Mouse (Mus musculus): ENCODE measurements around the gene Ifi209. TPM values are rescaled to one million over a fixed set of nuclear protein-coding genes. Genes with fewer than 3 reads are reported as not detected.
"Not testable (repeated sequence)": the region's sequence is repeated elsewhere in the genome, so short reads cannot be mapped to it uniquely, and the experiment has no call there.

The Ifi209 gene
- polyA plus RNA-seq, 1 experiment from 2014 or later = 0.07 TPM

DNA sequence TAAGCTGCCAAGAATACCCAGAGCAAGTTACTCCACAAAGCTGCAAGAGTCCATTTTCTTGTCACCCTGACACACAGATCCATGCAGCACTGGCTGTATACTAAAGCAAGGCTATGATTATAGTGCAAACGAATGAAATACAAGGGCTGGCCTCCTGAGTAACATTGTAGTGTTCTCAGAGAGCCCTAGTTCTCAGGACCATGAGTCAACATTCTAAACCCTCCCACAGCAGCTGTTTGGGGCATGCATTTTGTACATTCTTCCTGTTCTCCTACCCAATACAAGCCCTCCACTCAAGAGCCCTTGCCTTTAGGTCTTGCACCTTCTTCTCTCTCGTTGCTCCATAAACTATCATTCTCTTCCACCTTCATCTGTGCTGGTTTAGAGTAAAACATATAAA, 14.7 kb downstream of the Ifi209 start:
- no peaks in the 10 kb centered on the region for H3K36me3 ChIP-seq (ENCODE audit: control insufficient read depth, insufficient read depth, low read length)
- WGBS = 75% methylated on average over 2 of the region's 2 CpGs

GRCm38 (mm10) chr1:173657973-173658372, 27.3 kb downstream of the Ifi209 start:
- Histone ChIP-seq H3K4me1 (ENCODE audit: control insufficient read depth, insufficient read depth, low read length) (no peaks in the 10 kb centered on the region), H3K27ac (ENCODE audit: low read length) (no peak overlapping the region), H3K36me3 (ENCODE audit: control insufficient read depth, insufficient read depth, low read length) (no peaks in the 10 kb centered on the region), H3K9me3 (ENCODE audit: control insufficient read depth, low read depth, low read length) (no peaks in the 10 kb centered on the region), H3K9ac (replicated peaks; ENCODE audit: low read depth, low read length) (no peak overlapping the region), H3K27me3 (ENCODE audit: control insufficient read depth, insufficient read depth, low read length) (no peaks in the 10 kb centered on the region), H3K4me2 (replicated peaks; ENCODE audit: low read depth, low read length) (no peak overlapping the region), H3K4me3 (ENCODE audit: low read depth, low read length) (no peak overlapping the region)
- no peak for ATAC-seq (ENCODE audit: insufficient number of reproducible peaks, insufficient read depth, low FRiP score, low read depth)
- WGBS = 82% methylated on average over 4 of the region's 4 CpGs

More for the DNA sequence above, 14.7 kb downstream of the Ifi209 start:
- no peak overlapping the region for H3K9ac ChIP-seq (replicated peaks; ENCODE audit: low read depth, low read length)
- no peak overlapping the region for H3K4me3 ChIP-seq (ENCODE audit: low read depth, low read length)
- no peaks in the 10 kb centered on the region for H3K9me3 ChIP-seq (ENCODE audit: control insufficient read depth, low read depth, low read length)
- H3K4me2 ChIP-seq (replicated peaks; ENCODE audit: low read depth, low read length) = no peak overlapping the region
- ATAC-seq (ENCODE audit: insufficient number of reproducible peaks, insufficient read depth, low FRiP score, low read depth) = no peak
- H3K27ac ChIP-seq (ENCODE audit: low read length) = no peak overlapping the region
- H3K27me3 ChIP-seq (ENCODE audit: control insufficient read depth, insufficient read depth, low read length) = no peaks in the 10 kb centered on the region
- H3K4me1 ChIP-seq (ENCODE audit: control insufficient read depth, insufficient read depth, low read length) = no peaks in the 10 kb centered on the region

- not testable (repeated sequence) for H3K4me3 ChIP-seq (ENCODE audit: low read depth, low read length); H3K27me3 ChIP-seq (ENCODE audit: control insufficient read depth, insufficient read depth, low read length); H3K4me1 ChIP-seq (ENCODE audit: control insufficient read depth, insufficient read depth, low read length); ATAC-seq (ENCODE audit: insufficient number of reproducible peaks, insufficient read depth, low FRiP score, low read depth); H3K27ac ChIP-seq (ENCODE audit: low read length); H3K36me3 ChIP-seq (ENCODE audit: control insufficient read depth, insufficient read depth, low read length); H3K4me2 ChIP-seq (replicated peaks; ENCODE audit: low read depth, low read length); H3K9ac ChIP-seq (replicated peaks; ENCODE audit: low read depth, low read length); H3K9me3 ChIP-seq (ENCODE audit: control insufficient read depth, low read depth, low read length)
- WGBS = 38% methylated on average over 3 of the region's 3 CpGs
Observed at GRCm38 (mm10) chr1:173673458-173674097, 42.9 kb downstream of the Ifi209 start, which contains the start of gene Ifi208. TSS of gene Ifi208 (plus strand) at chr1:173673675.

GRCm38 (mm10) chr1:173678605-173679004, 47.9 kb downstream of the Ifi209 start:
- H3K27ac ChIP-seq (ENCODE audit: low read length); H3K36me3 ChIP-seq (ENCODE audit: control insufficient read depth, insufficient read depth, low read length); H3K4me1 ChIP-seq (ENCODE audit: control insufficient read depth, insufficient read depth, low read length); H3K9ac ChIP-seq (replicated peaks; ENCODE audit: low read depth, low read length); H3K4me2 ChIP-seq (replicated peaks; ENCODE audit: low read depth, low read length); H3K4me3 ChIP-seq (ENCODE audit: low read depth, low read length); H3K9me3 ChIP-seq (ENCODE audit: control insufficient read depth, low read depth, low read length); H3K27me3 ChIP-seq (ENCODE audit: control insufficient read depth, insufficient read depth, low read length); ATAC-seq (ENCODE audit: insufficient number of reproducible peaks, insufficient read depth, low FRiP score, low read depth): not testable (repeated sequence)
- WGBS = 73% methylated on average over 1 of the region's 1 CpGs

DNA sequence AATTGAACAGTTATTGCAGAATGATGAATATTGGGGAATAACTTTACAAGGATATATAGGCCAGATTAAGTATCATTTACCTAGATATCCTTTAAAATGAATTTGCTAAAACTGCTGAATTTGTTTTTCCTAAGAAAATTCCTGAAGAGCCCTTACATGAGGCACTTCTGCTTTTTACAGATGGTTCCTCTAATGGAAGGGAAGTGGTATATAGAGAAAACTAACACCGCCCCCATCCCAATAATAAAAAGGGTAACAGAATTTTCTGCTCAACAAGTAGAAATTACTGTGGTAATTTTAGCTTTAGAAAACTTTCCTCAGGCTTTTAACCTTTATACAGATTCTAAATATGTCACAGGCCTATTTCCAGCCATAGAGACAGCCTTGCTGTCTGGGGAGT, 63.6 kb downstream of the Ifi209 start:
- no peak overlapping the region for H3K4me2 ChIP-seq (replicated peaks; ENCODE audit: low read depth, low read length)
- whole genome bisulfite sequencing = 90% methylated on average over 1 of the region's 1 CpGs
- H3K4me1 ChIP-seq (ENCODE audit: control insufficient read depth, insufficient read depth, low read length) = no peaks in the 10 kb centered on the region
- no peak overlapping the region for H3K27ac ChIP-seq (ENCODE audit: low read length)
- no peaks in the 10 kb centered on the region for H3K27me3 ChIP-seq (ENCODE audit: control insufficient read depth, insufficient read depth, low read length)
- H3K9ac ChIP-seq (replicated peaks; ENCODE audit: low read depth, low read length) = no peak overlapping the region
- H3K4me3 ChIP-seq (ENCODE audit: low read depth, low read length) = no peak overlapping the region
- ATAC-seq (ENCODE audit: insufficient number of reproducible peaks, insufficient read depth, low FRiP score, low read depth) = no peak
- no peaks in the 10 kb centered on the region for H3K9me3 ChIP-seq (ENCODE audit: control insufficient read depth, low read depth, low read length)
- no peaks in the 10 kb centered on the region for H3K36me3 ChIP-seq (ENCODE audit: control insufficient read depth, insufficient read depth, low read length)

Small RNA genes within 50 kb of the gene (microRNA-seq; reads per million reads assigned to microRNA genes)
- not detected for gene Gm44339

Other genes starting within 250 kb of the Ifi209 start
- gene Ifi206, start 139.9 kb upstream of the Ifi209 start, polyA plus RNA-seq (2014; fragmentation: Nextera tagmentation; extraction: Ambion mirVana) = 0.09 and 0.32 TPM in 2 replicates
- not detected in 2 replicates for gene Ifi214, start 95.0 kb upstream of the Ifi209 start, polyA plus RNA-seq (2014; fragmentation: Nextera tagmentation; extraction: Ambion mirVana)
- not detected in 2 replicates for gene Ifi213, start 31.6 kb upstream of the Ifi209 start, polyA plus RNA-seq (2014; fragmentation: Nextera tagmentation; extraction: Ambion mirVana)
- gene Ifi208, start 42.8 kb downstream of the Ifi209 start, polyA plus RNA-seq (2014; fragmentation: Nextera tagmentation; extraction: Ambion mirVana) = not detected in 2 replicates
- 0.98 and 1.2 TPM in 2 replicates for gene Ifi207, start 110.8 kb downstream of the Ifi209 start, polyA plus RNA-seq (2014; fragmentation: Nextera tagmentation; extraction: Ambion mirVana)
- 0.93 and 2.0 TPM in 2 replicates for gene Ifi204, start 136.0 kb downstream of the Ifi209 start, polyA plus RNA-seq (2014; fragmentation: Nextera tagmentation; extraction: Ambion mirVana)

All from stomach, embryonic 14.5 days (tissue).